Mouse (Mus musculus) lung, embryonic 15.5 days (tissue): ENCODE results near the gene Plac9b. TPM values are rescaled to one million over a fixed set of nuclear protein-coding genes. Genes with fewer than 3 reads are reported as not detected.
"Not testable (repeated sequence)": the region's sequence is repeated elsewhere in the genome, so short reads cannot be mapped to it uniquely, and the experiment has no call there.

Experiments
- ATAC-seq: fragments of 200-750 bp; cut with Nextera tagmentation; 2 replicates; pipeline ENCODE4 v1.8.0; 2017; ENCODE audit warnings: moderate number of reproducible peaks, borderline replicate concordance; ENCODE audit not compliant: low FRiP score, low TSS enrichment; ENCODE audit errors: extremely low read depth
- H3K27ac ChIP-seq: fragments of 300-500 bp; sonication (generic); 2 replicates; pipeline ENCODE4 v1.5.1; 2015; ENCODE audit warnings: moderate library complexity, mild to moderate bottlenecking, inconsistent platforms
- H3K27me3 ChIP-seq: fragments of 300-500 bp; sonication (generic); 2 replicates; pipeline ENCODE4 v1.6.1; 2015; ENCODE audit warnings: inconsistent platforms
- H3K36me3 ChIP-seq: fragments of 300-500 bp; sonication (generic); 2 replicates; pipeline ENCODE4 v1.6.1; 2015; ENCODE audit warnings: inconsistent platforms
- H3K4me1 ChIP-seq: fragments of 300-500 bp; sonication (generic); 2 replicates; pipeline ENCODE4 v1.6.1; 2015; ENCODE audit warnings: inconsistent platforms
- H3K4me2 ChIP-seq: fragments of 300-500 bp; sonication (generic); 2 replicates; pipeline ENCODE4 v1.6.1; 2015; ENCODE audit warnings: inconsistent platforms, mild to moderate bottlenecking, moderate library complexity
- H3K4me3 ChIP-seq: fragments of 300-500 bp; sonication (generic); 2 replicates; pipeline ENCODE4 v1.5.1; 2015; ENCODE audit warnings: mild to moderate bottlenecking, inconsistent platforms
- H3K9ac ChIP-seq: fragments of 300-500 bp; sonication (generic); 2 replicates; pipeline ENCODE4 v1.6.1; 2015; ENCODE audit warnings: inconsistent platforms
- H3K9me3 ChIP-seq: fragments of 300-500 bp; sonication (generic); 2 replicates; pipeline ENCODE4 v1.6.1; 2016; ENCODE audit warnings: inconsistent platforms
- whole genome bisulfite sequencing: fragments of 180-500 bp; shearing (Covaris S2); methylation state at CpG from one replicate; pipeline ENCODE4 v1.1.7; 2015; 5-methylcytosine and 5-hydroxymethylcytosine counted together
- polyA plus RNA-seq: library from polyadenylated mRNA; unstranded; fragments of >200 nt; fragmentation: Nextera tagmentation; extraction: Ambion mirVana; gene quantifications from 2 replicates; pipeline ENCODE4 v1.2.1, GENCODE M21; 2015

Gene Plac9b
- 64.6 and 69.3 TPM in 2 replicates for polyA plus RNA-seq

GRCm38 (mm10) chr14:26182380-26182779 lies at the start of gene Plac9b:
Plac9b (minus strand) TSS chr14:26182480.
- not testable (repeated sequence) for H3K9me3 ChIP-seq, ATAC-seq, H3K4me3 ChIP-seq, H3K4me1 ChIP-seq, H3K36me3 ChIP-seq, H3K27me3 ChIP-seq, H3K9ac ChIP-seq, H3K4me2 ChIP-seq, H3K27ac ChIP-seq
- no CpG with 5 or more reads among the region's 10 CpGs for WGBS

- not testable (repeated sequence) for H3K36me3 ChIP-seq, H3K27me3 ChIP-seq, H3K9me3 ChIP-seq, H3K9ac ChIP-seq, H3K4me1 ChIP-seq, H3K27ac ChIP-seq, ATAC-seq, H3K4me2 ChIP-seq, H3K4me3 ChIP-seq
- WGBS: no CpG with 5 or more reads among the region's 5 CpGs
Measured at GRCm38 (mm10) chr14:26216233-26217000, 34.1 kb upstream of the Plac9b start.

GRCm38 (mm10) chr14:26206926-26207247 lies 24.6 kb upstream of the Plac9b start, which contains the start of gene Tmem254b:
Tmem254b (minus strand) TSS chr14:26207041.
- H3K9ac ChIP-seq, H3K27me3 ChIP-seq, H3K4me3 ChIP-seq, H3K27ac ChIP-seq, H3K9me3 ChIP-seq, H3K4me1 ChIP-seq, H3K36me3 ChIP-seq, H3K4me2 ChIP-seq: not testable (repeated sequence)
- WGBS: no CpG with 5 or more reads among the region's 10 CpGs
- ATAC-seq: peak; percentile 46; the same call in 1 of the 2 replicates

GRCm38 (mm10) chr14:26206197-26206925 lies 24.1 kb upstream of the Plac9b start:
- H3K9ac ChIP-seq, H3K27me3 ChIP-seq, H3K4me1 ChIP-seq, H3K36me3 ChIP-seq, H3K4me3 ChIP-seq, H3K9me3 ChIP-seq, H3K4me2 ChIP-seq, H3K27ac ChIP-seq: not testable (repeated sequence)
- WGBS: no CpG with 5 or more reads among the region's 44 CpGs
- ATAC-seq: peak; percentile 83

GRCm38 (mm10) chr14:26197851-26198250 lies 15.6 kb upstream of the Plac9b start:
- H3K4me2 ChIP-seq, H3K36me3 ChIP-seq, H3K27ac ChIP-seq, H3K9me3 ChIP-seq, H3K4me1 ChIP-seq, H3K27me3 ChIP-seq, H3K4me3 ChIP-seq, H3K9ac ChIP-seq: not testable (repeated sequence)
- peak; percentile 65; the same call in 1 of the 2 replicates for ATAC-seq
- no CpG with 5 or more reads among the region's 3 CpGs for WGBS

- not testable (repeated sequence) for H3K4me2 ChIP-seq, ATAC-seq, H3K9ac ChIP-seq, H3K4me3 ChIP-seq, H3K4me1 ChIP-seq, H3K27ac ChIP-seq, H3K27me3 ChIP-seq, H3K36me3 ChIP-seq, H3K9me3 ChIP-seq
- no CpG with 5 or more reads among the region's 8 CpGs for WGBS
Measured at GRCm38 (mm10) chr14:26188361-26188760, 6.1 kb upstream of the Plac9b start.

GRCm38 (mm10) chr14:26186638-26187037 lies 4.4 kb upstream of the Plac9b start:
- not testable (repeated sequence) for H3K4me1 ChIP-seq, H3K9ac ChIP-seq, ATAC-seq, H3K27ac ChIP-seq, H3K36me3 ChIP-seq, H3K9me3 ChIP-seq, H3K4me3 ChIP-seq, H3K27me3 ChIP-seq, H3K4me2 ChIP-seq
- no CpG with 5 or more reads among the region's 9 CpGs for WGBS

- WGBS: no CpG with 5 or more reads among the region's 10 CpGs
- H3K27me3 ChIP-seq, H3K9me3 ChIP-seq, H3K4me2 ChIP-seq, H3K36me3 ChIP-seq, ATAC-seq, H3K9ac ChIP-seq, H3K4me1 ChIP-seq, H3K4me3 ChIP-seq, H3K27ac ChIP-seq: not testable (repeated sequence)
Measured at GRCm38 (mm10) chr14:26181660-26182059, 620 bp downstream of the Plac9b start.

GRCm38 (mm10) chr14:26175028-26175427 lies 7.3 kb downstream of the Plac9b start:
- H3K9ac ChIP-seq, H3K27me3 ChIP-seq, H3K9me3 ChIP-seq, H3K4me2 ChIP-seq, H3K36me3 ChIP-seq, ATAC-seq, H3K27ac ChIP-seq, H3K4me3 ChIP-seq, H3K4me1 ChIP-seq: not testable (repeated sequence)
- no CpG with 5 or more reads among the region's 6 CpGs for WGBS

GRCm38 (mm10) chr14:26173955-26174354 lies 8.3 kb downstream of the Plac9b start:
- H3K27ac ChIP-seq, H3K9ac ChIP-seq, H3K4me2 ChIP-seq, H3K27me3 ChIP-seq, H3K36me3 ChIP-seq, H3K4me3 ChIP-seq, H3K4me1 ChIP-seq, H3K9me3 ChIP-seq: not testable (repeated sequence)
- whole genome bisulfite sequencing: no CpG with 5 or more reads among the region's 3 CpGs
- 0 out of 2 replicates have a peak, but pooled peaks have one; percentile 23 for ATAC-seq

- not testable (repeated sequence) for H3K9me3 ChIP-seq, H3K27ac ChIP-seq, ATAC-seq, H3K36me3 ChIP-seq, H3K9ac ChIP-seq, H3K4me3 ChIP-seq, H3K27me3 ChIP-seq, H3K4me1 ChIP-seq, H3K4me2 ChIP-seq
- WGBS: no CpG with 5 or more reads among the region's 12 CpGs
Measured at GRCm38 (mm10) chr14:26165266-26165665, 17.0 kb downstream of the Plac9b start.

- not testable (repeated sequence) for H3K4me2 ChIP-seq, H3K36me3 ChIP-seq, H3K27ac ChIP-seq, ATAC-seq, H3K9ac ChIP-seq, H3K9me3 ChIP-seq, H3K4me3 ChIP-seq, H3K27me3 ChIP-seq, H3K4me1 ChIP-seq
- WGBS: no CpG with 5 or more reads among the region's 5 CpGs
Measured at GRCm38 (mm10) chr14:26162423-26162822, 19.9 kb downstream of the Plac9b start.
